Mouse (Mus musculus) thymus, adult 2 months (tissue): Measurements from ENCODE around the gene Psmd5.

ENCODE experiments used
- CTCF ChIP-seq: fragments of 200-500 bp; IDR thresholded peaks from 2 replicates; pipeline ENCODE4 v1.5.1; 2012; ENCODE audit warnings: mild to moderate bottlenecking, control low read depth, low read length, moderate library complexity, borderline replicate concordance; ENCODE audit not compliant: control insufficient read depth, poor library complexity, insufficient read depth; ENCODE audit errors: extremely low read depth
- POLR2A ChIP-seq: fragments of 200-500 bp; IDR thresholded peaks from 2 replicates; pipeline ENCODE4 v1.6.1; 2012; ENCODE audit warnings: mild to moderate bottlenecking, low read length, control low read depth, moderate library complexity; ENCODE audit not compliant: control insufficient read depth, poor library complexity, insufficient read depth; ENCODE audit errors: extremely low read depth

GRCm38 (mm10) chr2:34914069-34914822, 39.5 kb upstream of the Psmd5 start:
- TF ChIP-seq CTCF: no peak
- no peak for TF ChIP-seq POLR2A
